Mouse (Mus musculus) kidney, postnatal 25 days (tissue): ENCODE results near the gene Inhbe.

Source experiments
- DNase-seq, 2 experiments: peaks; one replicate each; pipeline ENCODE4 v3.0.0; 2021; ENCODE audit warnings: mixed read lengths in 2 of 2

The Inhbe gene

DNA sequence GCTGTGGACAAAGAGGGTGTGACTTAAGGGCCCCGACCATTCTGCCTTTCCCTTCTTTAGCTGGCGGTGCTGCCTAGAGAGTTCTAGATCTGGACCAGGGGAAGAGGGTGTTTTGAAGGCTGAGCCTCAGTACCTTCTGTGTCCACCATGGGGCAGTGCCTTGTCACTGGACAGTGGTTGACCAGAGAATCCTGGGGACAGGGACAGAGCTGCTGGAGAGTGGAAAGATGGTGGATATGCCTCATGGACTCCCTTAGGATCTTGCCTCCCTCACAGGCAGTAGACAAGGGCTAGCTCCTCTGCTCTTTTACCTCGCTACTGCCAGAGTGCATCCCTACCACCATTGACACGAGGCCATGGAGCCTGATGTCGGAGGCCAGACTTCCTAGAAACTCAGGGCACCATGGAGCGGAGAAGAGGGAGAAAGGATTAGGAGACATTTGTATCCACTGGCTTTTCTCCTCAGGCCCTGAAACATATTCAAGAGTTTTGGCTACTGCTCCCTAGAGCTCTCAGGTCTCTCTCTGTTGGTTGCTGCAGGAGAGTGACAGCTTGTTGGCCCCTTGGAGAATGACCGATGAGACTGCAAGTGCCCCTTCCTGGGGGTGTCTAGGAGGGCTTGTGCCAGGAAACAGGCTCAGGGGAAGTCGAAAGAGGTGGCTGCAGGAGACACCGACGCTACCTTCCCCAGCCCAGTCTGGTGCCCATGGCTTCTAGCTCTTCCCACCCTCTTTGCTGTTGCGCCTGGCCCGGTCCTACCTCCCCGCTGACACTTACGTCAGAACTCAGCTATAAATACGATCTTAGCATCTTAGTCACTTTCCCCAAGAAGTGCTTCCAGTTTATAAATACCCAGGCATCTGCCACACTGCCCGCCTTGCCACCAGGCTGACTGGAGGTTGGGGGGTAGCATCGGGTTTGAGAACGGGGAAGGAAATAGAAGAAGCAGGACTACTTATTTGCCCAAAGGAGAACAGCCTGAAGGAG lies at the start of gene Inhbe:
Gene Inhbe (minus strand): TSS at position 503 of the 987 bp plus-strand sequence.
- peak in 1 of 2 experiments; percentile 23 for DNase-seq

DNA sequence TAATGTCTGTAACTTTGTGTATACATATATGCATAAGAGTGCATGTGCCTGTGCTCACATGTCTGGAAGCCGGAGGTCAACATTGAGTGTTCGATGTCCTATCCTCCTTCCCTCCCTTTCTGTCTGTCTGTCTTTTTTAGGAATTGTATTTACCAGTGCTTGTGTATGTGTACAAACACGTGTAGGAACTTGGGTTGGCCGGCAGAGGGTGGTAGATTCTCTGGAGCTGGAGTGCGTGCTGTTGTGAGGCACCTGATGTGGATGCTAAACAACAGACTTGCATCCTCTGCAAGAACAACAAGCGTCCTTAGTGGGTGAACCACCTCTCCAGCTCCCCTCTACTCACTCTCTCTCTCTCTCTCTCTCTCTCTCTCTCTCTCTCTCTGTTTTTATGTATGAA lies 37.6 kb upstream of the Inhbe start:
- no peak for DNase-seq

DNA sequence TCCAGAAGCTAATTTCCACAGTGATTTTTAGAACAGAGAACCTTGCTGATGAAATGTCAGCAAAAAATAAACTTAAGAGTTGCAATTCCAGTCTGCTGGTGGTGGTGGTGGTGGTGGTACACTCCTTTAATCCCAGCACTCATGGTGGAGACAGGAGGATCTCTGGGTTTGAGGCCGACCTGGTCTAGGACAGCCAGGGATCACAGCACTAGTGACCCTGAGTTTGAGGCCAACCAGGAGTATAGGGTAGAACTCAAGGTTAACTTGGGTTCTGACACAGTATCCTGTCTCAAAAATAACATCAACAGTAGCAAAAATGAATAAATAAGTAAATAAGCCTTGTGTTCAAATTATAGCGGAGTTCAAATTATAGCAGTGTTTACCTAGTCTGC lies 27.5 kb upstream of the Inhbe start:
- no peak for DNase-seq

DNA sequence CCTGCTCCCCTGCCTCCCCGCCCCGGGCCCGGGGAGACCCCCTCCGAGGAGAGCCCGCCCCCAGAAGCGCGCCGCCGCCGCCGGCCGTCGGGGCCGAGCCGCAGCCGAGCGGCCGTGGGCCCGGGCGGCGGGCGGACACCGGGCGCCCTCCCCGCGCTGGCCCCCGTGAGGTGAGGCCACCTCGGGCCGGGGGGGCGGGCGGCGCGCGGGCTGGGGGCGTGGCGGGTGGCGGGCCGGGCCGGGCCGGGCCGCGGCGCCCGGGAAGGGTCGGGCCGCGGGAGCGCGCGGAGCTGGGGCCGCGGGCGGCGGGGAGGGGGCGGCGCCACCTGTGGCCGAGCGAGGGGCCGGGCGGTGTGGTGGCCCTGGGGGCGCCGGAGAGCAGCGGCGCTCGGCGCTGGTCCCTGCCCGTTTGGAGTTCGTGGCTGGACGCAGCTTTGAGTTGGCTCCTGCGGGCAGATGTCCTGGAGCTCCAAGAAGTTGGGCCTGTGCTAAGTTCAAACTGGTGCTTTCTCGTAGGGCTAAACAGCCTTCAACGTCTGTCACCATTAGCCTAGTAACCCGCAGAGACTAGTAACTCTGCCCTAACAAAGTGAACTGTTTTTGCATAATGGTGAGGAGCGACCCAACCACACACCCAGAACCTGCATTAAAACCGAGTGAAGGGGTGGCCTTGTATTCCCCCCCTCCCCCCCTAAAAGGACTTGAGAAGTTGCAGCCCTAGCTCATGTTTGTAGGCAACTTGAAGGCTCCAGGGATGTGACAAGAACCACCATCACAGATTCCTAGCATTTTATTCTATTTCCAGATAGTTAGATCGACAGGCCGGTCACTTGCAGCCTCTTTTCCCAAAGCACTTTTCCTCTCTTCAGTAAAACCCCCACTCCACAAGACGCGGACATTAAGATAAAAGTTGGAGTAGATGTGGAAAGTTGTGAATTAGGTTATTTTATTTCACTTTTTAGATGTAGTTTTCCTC lies 26.8 kb upstream of the Inhbe start:
- DNase-seq = peak; percentile 67 to 86

DNA sequence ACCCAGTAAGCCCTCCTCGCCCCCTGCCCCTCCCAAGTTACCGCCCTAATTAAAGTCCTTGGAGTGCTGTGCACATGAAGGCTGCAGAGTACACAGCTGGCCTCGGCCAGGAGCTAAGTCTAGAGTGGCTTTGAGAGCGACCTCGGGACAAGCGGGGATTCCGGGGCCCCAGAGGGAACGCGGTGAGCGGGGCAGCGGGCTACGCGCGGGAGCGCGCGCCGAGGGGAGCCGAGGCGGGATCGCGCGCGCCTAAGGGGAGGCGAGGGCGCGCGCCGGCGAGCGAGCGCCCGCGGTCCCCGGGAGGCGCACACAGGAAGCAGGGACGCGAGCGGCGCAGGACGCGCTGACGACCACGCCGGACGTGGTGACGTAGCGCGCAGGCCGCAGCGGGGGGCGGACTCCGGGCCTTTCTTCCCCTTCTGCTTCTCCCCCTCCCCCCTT lies 26.1 kb upstream of the Inhbe start, which contains the start of gene R3hdm2:
Gene R3hdm2 (plus strand): TSS at position 77 of the 441 bp plus-strand sequence.
- DNase-seq = peak; percentile 90 to 96

DNA sequence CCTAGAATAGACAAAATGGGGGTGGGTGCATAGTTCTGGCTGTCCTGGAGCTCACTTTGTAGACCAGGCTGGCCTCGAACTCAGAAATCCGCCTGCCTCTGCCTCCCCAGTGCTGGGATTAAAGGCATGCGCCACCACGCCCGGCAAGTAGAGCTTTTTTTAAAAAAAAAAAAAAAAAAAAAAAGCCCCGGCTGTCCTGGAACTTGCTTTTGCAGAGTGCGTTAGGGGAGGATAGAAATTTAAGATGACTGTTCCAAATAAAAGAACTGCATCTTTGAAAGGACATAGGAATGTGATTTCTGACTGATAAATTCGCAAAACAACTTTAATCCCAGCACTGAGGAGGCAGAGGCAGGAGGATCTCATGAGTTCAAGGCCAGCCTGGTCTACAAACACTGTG lies 25.4 kb upstream of the Inhbe start:
- no peak for DNase-seq

DNA sequence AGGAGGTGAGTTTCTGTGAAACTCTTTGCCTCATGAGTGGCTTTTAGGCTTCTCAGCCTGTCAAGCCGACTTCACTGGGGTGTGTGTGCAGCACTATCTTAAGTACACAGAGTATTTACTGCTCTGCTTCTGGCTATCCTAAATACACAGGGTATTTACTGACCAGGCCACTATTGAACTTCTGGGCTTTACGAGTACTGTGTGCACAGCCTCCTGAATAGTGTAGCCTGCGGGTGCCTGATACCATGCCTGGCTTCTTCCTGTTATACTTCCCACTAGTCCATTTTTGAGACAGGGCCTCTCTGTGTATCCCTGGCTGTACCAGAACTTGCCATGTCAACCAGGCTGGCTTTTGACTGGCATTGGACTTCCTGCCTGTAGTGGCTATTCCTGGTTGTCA lies 23.5 kb upstream of the Inhbe start:
- DNase-seq = no peak

DNA sequence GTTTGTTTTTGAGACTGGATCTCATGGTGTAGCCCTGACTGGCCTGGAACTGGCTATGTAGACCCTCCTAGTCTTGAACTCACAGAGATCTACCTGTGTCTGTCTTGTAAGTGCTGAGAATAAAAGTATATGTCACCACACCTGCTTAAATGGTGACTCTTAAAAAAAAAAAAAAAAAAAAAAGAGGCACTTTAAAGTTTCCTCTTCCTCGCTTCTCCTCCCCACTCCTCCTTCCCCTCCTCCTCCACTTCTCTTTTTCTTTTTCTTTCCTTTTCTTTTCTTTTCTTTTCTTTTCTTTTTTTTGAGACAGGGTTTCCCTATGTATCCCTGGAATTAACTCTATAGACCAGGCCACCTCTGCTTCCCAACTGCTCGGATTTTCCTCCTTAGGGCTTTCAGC lies 16.8 kb upstream of the Inhbe start:
- DNase-seq = no peak

DNA sequence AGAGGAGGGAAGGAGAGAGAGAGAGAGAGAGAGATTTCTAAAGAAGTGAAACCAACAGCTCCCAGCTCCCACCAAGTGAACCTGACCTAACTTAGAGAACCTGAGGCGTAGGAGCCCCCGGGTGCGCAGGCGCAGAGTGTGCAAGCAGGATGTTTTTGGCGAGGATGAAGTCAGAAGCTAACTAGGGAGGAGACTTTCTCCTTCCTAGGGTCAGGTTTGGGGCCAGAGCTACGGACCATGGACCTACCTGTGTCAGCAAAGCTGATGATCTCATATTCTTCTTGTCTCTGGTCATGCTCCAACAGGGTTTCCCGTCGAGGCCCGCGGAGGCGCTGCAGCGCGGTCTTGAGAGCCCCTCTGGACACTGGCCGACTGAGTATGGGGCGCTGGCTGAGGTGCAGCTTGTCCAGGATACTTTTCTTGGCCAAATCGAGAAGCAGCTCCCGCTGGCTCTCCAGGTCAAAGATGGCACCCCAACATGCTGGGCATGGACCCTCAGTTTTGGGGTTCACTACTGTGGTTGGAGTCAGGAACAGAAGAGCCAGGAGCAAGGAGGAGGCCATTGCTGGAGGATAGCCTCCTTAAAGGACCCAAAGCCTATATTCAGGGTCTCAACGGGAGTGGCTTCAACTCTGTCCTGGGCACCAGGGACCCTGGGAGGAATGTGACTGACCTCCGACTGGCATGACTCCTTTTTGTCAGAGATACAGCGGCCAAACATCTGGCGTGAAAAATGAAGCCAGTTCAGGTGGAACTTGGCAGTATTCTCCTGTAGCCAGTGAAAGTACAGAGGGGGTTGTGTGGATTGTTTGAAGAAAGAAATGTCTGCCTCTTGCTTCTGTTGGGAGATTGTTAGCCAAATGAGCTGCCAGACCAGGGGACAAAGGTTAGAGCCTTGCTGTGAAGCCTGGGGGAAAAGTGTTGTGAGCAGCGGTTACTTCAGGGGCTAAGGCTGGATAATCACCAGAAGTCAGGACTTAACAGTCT lies 15.9 kb upstream of the Inhbe start, which contains the start of gene Inhbc:
Gene Inhbc (minus strand): TSS at position 598 of the 987 bp plus-strand sequence.
- no peak for DNase-seq

DNA sequence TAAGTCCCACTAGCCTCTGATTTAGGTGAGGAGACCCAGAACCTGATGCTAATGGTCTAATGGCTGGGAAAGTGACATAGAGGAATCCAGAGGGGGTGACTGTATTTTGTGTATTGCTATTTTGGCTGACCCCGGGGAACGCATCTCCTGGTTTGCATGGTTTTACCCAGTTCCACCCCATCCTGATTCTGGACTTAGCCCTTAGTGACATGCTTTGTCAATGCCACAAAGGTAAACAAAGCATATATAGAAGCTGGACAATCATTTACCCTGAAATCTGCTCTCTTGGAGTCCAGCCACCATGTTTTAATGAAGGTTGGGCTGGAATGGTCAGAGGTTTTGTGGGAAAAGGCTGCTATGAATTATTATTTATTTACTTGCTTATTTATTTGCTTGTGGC lies 14.1 kb upstream of the Inhbe start:
- no peak for DNase-seq

DNA sequence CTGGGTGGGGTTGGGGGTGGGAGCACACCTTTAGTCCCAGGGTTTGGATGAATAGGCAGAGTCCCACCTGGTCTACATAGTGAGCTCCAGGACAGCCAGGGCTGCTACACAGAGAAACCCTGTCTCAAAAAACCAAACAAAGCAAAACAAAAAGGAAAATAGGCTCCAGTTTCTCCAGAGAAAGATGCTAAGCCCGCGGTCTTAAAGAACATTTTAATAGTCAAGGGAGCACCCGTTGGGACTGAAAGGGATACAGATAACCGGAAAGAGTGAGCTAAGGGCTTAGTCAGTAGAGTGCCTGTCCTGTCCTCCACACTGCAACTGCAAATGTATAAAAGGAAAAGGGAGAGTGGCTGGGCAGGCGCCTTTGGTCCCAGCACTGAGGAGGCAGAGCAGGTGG lies 12.9 kb upstream of the Inhbe start:
- DNase-seq = no peak

DNA sequence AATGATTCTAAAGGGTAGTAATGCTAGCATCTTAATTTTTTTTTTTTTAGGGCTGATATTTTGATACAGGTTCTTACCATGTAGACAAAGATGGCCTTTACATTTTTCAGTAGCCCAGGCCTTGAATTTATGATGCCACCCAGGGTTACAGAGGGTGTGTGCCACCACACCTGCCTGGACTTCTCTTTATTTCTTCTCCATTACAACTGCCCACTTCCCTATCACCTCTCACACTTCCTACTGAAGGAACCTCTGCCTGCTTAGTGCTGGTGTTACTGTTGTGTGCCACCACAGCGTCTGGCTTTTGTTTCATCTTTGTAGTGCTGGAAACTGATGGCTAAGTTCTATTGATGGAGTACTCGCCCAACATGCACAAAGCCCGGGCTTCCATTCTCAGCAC lies 6.5 kb upstream of the Inhbe start:
- no peak for DNase-seq

DNA sequence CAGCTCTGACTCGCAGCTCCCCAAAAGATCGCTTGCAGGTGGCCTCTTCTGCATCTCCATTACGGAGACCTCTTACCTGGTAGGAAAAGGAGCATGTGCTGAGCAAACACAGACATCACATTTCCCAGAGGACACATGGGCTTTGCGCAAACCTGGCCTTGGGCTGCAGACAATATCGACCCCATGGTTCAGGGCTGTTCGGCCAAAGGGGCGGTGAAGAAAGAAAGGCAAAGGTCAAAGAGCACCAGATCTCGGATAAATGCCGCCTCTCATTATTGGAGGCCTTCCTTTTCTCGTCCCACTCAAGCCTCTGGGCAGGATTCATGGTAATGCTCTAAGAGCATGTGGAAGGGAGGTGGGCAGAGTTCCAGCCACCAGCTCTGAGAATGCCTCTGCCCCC lies 1.1 kb upstream of the Inhbe start:
- DNase-seq = no peak

DNA sequence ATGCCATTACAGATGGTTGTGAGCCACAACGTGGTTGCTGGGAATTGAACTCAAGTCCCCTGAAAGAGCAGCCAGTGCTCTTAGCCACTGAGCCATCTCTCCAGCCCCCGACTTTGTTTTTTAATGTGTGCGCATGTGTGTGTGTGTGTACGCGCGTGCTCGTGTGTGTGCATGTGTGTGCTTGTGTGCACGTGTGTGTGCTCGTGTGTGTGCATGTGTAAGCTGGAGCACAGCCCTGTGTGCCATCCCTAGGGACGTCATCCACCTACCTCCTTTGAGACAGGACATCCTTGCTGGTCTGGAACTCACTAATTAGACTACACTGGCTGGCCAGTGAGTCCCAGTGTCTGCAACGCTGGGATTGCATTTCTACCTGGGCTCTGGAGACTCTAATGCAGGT lies 1.4 kb downstream of the Inhbe start:
- DNase-seq = no peak

DNA sequence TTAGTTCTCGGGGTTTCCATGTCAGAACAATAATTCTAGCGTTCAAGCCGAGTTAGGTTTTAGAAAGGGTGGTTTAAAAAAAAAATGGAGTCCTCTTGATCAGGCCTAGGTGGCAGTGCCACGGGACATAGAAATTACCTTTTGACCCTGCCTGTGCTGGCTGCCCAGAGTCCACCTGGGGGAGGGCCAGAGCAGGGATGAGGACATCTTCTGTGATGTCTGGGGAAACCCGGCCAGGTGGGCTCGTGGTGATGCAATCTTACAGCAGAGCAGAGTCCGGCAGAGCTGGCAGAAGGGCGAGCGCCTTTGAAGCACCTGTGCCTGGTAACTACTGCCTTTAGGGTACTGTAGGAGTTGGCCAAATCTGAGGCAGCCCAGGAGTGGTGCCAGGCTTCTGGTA lies 2.0 kb downstream of the Inhbe start:
- DNase-seq = peak; percentile 32 to 83

DNA sequence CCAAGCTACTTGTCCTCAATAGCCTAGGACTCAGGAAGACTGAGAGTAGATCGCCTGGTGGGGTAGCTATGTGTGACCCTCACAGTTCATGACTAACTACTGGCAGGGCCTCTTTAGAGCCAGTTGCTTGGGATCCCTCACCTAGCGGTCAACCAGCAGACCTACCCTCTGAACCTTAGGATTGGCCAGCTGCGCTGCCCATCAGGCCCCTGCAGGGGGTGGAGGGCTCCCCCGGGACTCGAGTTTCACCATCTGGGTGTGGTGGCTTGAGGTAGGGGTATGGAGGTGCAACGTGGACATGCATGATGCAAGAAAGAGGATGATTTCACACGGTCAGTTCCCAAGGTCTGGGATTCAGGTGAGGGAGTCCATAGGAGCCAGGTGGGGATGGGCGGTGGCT lies 2.5 kb downstream of the Inhbe start:
- no peak for DNase-seq

DNA sequence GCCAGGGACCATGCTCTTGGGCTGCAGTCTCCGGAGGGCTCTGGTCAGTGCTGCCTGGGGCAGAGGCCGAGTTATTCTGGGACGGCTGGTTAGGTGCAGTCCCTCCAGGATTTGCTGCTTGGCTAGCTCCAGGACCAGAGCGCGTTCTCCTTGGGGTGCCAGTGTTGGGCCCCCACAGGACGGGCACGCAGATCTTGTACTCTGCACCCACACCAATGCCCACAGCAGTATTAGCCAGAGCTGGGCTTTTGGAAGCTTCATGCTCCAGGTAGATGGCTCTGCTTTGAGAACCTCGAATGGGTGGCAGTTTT lies 3.0 kb downstream of the Inhbe start:
- peak in 1 of 2 experiments; percentile 55 for DNase-seq

DNA sequence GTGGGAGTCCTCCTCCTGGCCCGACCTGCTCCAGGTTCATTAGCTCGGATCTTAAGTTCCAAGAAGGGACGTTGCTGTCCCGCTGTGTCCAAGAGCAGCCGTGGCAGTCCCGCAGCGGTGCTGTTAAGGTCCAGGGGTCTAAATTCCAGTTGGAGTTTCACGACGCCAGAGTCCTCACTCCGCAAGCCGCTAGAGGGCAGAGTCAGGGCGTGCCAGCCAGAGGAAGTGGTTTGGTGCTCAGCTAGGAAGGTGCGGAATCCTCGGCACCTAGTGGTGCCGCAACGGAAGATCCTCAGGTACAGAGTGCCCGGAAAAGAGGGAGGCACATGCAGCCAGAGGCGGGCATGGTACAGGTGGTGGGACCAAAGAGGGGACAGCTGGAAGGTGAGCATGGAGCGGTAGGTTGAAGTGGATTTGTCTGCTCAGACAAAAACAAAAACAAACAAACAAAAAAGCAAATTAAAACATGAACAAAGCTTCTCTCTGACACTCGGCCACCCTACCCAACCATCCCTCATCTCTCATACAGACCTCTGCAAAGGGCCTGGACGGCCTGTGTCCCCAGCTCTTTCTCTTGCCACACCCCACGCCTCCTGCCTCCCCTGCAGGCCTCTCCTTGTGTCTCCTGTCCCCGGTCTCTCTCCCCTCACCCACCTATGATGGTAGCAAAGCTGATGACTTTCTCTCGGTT lies 3.5 kb downstream of the Inhbe start:
- DNase-seq = peak; percentile 83

DNA sequence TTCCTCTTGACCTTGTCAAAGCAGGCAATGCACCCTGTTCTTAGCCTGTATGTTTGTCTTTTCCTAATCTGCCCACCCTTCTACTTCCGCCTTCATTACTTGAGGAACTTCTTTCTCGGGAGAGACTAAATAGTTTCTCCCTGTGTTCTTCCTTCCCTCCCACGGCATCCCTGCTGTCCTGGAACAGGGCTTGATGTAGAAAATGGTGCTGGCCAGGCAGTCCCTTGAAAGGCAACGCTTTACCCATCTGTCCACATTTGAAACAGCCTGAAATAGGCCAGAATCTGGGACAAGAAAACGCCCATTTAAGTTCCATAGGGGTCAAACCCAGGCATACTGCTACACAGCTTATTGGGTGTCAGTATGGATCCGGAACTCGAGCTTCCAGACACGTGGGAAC lies 4.4 kb downstream of the Inhbe start:
- DNase-seq = no peak

DNA sequence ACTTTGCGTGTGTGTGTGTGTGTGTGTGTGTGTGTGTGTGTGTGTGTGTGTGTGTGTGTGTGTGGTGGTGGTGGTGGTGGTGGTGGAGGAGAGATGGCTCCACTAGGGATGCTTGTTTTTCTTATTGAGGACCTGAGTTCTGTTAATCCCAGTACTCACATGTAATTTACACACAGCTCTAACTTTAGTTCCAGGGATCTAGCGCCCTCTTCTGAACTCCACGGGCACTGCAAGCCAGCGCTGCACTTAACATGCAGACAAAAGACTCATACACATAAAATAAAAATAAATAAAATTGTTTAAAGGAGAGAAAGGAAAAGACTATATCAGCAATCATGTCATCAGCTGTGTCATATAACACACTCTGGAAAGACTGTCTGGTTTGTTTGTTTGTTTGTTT lies 5.3 kb downstream of the Inhbe start:
- DNase-seq = no peak

DNA sequence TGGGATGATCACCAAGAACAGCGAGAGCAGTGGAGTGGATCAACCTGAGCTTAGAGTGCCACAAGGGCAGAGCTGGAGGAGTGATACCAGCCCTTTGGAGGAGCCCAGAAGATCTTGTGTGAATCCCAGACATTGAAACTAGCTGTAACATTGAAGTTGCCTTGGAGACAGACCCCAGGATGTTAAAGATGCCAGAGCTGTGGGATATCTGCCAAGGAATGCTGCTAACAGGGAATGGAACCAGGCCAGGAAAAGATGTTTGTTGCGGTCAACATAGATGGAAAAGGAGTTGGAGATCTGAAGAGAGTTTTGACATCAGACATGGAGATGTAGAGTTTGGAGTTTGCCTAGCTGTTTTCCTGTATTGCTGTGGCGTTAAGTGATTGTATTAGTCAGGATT lies 8.0 kb downstream of the Inhbe start:
- no peak for DNase-seq

DNA sequence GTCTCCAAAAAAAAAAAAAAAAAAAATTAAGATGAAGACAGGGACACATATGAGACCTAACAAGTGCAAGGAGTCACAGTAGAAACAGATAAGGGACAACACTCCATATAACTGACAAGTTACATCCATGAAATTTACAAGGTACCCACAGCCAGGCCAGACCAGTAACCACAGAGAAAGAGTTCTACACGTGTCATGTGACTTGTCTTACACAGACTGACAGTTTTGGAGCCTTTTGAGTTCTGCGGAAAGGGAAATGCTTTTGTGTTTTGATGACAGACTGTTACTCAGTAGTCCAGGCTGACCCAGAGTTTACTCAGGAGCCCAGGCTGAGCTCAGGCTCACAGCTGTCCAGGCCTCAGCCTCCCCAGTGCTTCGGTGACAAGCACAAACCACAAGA lies 11.2 kb downstream of the Inhbe start:
- no peak for DNase-seq
